Mouse (Mus musculus) C2C12 (cell line): ENCODE results near the gene Bnip2.

ENCODE experiments used
- CTCF ChIP-seq: IDR thresholded peaks from one replicate; pipeline ENCODE4 v1.5.1; 2011; ENCODE audit not compliant: control insufficient read depth, insufficient read depth, insufficient read length
- FOSL1 ChIP-seq: IDR thresholded peaks from one replicate; pipeline ENCODE4 v1.8.0; 2011; ENCODE audit warnings: mild to moderate bottlenecking, low read length; ENCODE audit not compliant: poor library complexity, insufficient read depth, severe bottlenecking
- MAX ChIP-seq: IDR thresholded peaks from one replicate; pipeline ENCODE4 v1.6.1; 2011; ENCODE audit warnings: mild to moderate bottlenecking, control low read depth
- MYOD1 ChIP-seq: IDR thresholded peaks from one replicate; pipeline ENCODE4 v1.6.1; 2011; ENCODE audit warnings: low read depth; ENCODE audit not compliant: control insufficient read depth, insufficient read length
- MYOG ChIP-seq: IDR thresholded peaks from one replicate; pipeline ENCODE4 v1.6.1; 2011; ENCODE audit not compliant: control insufficient read depth, insufficient read length; ENCODE audit errors: extremely low read depth
- USF1 ChIP-seq: IDR thresholded peaks from one replicate; pipeline ENCODE4 v1.6.1; 2011; ENCODE audit warnings: low read depth, mild to moderate bottlenecking, control low read depth, moderate library complexity

DNA sequence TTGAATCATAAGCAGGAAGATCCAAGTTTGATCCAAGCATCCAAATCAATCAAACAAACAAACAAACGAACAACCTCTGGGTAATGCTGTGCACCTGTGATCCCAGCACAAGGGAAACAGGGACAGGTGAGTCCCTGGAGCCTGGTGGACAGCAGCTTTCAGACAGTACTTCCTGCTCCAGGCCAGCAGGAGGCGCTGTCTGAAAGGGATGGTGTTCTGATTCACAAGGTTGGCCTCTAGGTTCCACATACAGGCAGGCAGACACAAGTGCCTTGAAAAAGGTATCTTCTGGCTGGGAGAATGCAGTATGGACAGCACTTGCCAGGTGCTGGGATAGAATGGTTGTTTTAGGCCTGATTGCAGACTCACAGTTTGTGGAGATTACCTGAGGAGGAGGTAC, 40.3 kb upstream of the Bnip2 start:
- TF ChIP-seq CTCF: peak; percentile 14
- no peak for TF ChIP-seq MAX
- no peak for TF ChIP-seq MYOD1
- no peak for TF ChIP-seq USF1
- no peak for TF ChIP-seq FOSL1
- TF ChIP-seq MYOG: no peak
